Mouse (Mus musculus) cortical plate, adult 2 months (tissue): ENCODE data around the gene Hectd2.

ENCODE experiments used
- CTCF ChIP-seq: fragments of 200-500 bp; IDR thresholded peaks from 2 replicates; pipeline ENCODE4 v1.5.1; 2011; ENCODE audit warnings: mild to moderate bottlenecking, control low read depth, low read length; ENCODE audit not compliant: insufficient read depth; ENCODE audit errors: extremely low read depth
- POLR2A ChIP-seq: fragments of 200-500 bp; IDR thresholded peaks from 2 replicates; pipeline ENCODE4 v1.6.1; 2011; ENCODE audit warnings: mild to moderate bottlenecking, low read length, control low read depth; ENCODE audit not compliant: insufficient read depth; ENCODE audit errors: extremely low read depth

DNA sequence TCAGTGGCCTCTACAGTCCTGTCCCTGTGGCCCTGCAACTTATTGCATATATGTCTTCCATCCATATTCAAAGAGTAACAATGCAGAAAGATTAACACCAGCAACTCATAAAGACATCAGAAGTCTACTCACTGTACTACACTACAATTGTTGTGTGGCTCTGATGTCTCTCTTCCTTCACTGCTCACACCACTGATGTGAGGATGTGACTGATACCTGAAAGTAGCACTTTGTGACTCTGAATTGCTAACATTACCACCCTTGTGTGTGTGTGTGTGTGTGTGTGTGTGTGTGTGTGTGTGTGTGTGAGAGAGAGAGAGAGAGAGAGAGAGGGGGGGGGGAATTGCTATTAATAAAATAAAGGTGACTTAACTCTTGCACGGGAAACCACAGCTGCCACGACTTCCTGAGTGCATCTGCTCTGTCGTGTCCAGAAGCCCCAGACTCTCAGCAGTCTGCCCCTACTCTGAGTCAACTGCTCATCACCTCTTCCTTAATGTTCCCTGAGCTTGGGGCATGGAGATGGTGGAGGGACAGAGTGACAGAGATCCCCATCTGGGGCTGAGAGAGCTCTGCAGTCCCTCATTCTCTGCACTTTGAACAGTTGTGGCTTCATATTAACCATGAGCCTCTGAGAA is 31.8 kb upstream of the Hectd2 start:
- TF ChIP-seq POLR2A (no peak), CTCF (no peak)
